Mouse (Mus musculus): ENCODE results near the gene Abhd5.

GRCm38 (mm10) chr9:122424941-122425608, 73.7 kb downstream of the Abhd5 start:
- TF ChIP-seq CTCF (IDR thresholded peaks at IDR 0.05; ENCODE audit: low read depth, low read length) (peak; percentile 65), GATA1 (IDR thresholded peaks at IDR 0.05; ENCODE audit: borderline replicate concordance, low read length) (no peak), POLR2AphosphoS5 (IDR thresholded peaks at IDR 0.05; ENCODE audit: insufficient replicate concordance, low read depth, low read length) (no peak), GATA2 (IDR thresholded peaks at IDR 0.05; ENCODE audit: borderline replicate concordance, low read depth, low read length) (no peak)
